Mouse (Mus musculus) splenic B cell, adult 2 months (primary cell): ENCODE results near the gene Amigo3.

ENCODE experiments used
- DNase-seq: peaks from one replicate; pipeline ENCODE4 v3.0.0-alpha.2; 2011; ENCODE audit warnings: low read depth, low spot score
- H3K27me3 ChIP-seq: 2 replicates; pipeline ENCODE4 v1.6.1; 2012; ENCODE audit warnings: mild to moderate bottlenecking, low read length, moderate library complexity, mixed read lengths; ENCODE audit not compliant: control insufficient read depth, poor library complexity, insufficient read depth, severe bottlenecking
- H3K36me3 ChIP-seq: 2 replicates; pipeline ENCODE4 v1.6.1; 2012; ENCODE audit warnings: mild to moderate bottlenecking, low read length, moderate library complexity, mixed read lengths; ENCODE audit not compliant: control insufficient read depth, poor library complexity, insufficient read depth, severe bottlenecking

Gene Amigo3

DNA sequence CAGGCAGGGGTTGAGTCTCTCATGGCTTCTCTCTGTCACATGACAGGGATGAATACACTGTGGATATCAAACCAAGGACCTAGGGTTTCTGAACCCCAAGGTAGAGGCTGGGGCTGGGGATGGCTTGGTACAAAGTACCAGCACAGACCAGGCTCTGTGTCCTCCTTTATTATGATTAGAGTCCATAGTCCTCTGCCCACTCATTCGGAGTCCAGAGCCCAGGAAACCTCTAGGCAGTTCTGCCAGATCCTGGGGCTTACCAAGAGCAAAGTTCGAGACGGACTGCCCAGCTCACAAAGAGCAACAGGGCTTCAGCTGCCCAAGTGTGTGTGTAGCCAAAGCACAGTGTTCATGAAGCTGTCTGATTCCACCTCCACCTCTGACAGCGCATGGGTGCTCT is 32.3 kb downstream of the Amigo3 start:
- no peaks in the 10 kb centered on the region for H3K27me3 ChIP-seq
- H3K36me3 ChIP-seq = peaks cover 20% of the 10 kb centered on the region
- no peak for DNase-seq

DNA sequence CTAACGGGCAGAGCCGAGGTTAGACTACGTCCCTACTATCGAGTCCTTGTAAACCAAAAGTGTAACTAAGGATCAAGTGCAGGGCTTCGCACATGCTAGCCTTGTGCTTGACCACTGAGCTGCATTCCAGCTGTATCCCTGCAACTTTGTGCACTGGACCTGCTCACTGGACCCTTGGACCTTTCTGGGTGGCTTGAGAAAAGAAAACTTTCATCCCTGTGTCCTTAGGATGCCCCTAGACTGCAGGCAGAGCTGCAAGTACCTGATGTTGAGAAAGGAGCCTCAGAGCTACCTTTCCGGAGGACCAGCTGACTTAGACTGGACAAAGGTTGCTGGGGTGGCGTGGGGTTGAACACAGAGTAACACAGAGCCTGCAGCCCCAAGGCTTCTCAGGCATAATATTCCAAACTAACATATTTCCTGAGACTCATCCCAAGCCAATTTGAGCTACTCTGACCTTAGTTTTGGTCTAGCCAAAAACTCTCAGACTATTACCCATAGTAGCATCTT is 37.7 kb downstream of the Amigo3 start:
- Histone ChIP-seq H3K27me3 (no peaks in the 10 kb centered on the region), H3K36me3 (peaks cover 16% of the 10 kb centered on the region)
- DNase-seq = no peak

DNA sequence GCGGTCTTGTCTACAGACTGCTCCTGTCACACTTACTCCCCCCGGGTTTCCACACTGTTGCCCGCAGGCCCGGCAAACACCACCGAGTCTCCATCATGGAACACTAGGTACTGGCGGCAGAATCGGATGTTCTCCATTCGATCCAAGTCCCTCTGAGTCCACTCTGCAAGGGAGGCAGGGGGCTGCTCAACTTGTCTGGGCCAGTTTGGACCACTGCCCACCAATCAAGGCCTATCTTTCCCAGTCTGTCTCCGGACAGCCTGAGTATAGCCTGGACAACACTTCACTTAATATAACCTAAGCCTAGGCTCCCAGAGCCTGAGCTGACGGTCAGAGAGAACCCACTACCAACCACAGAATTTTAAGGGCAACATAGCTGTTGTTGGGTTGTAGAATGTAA is 40.6 kb downstream of the Amigo3 start:
- Histone ChIP-seq H3K27me3 (no peaks in the 10 kb centered on the region), H3K36me3 (peaks cover 4% of the 10 kb centered on the region)
- no peak for DNase-seq

DNA sequence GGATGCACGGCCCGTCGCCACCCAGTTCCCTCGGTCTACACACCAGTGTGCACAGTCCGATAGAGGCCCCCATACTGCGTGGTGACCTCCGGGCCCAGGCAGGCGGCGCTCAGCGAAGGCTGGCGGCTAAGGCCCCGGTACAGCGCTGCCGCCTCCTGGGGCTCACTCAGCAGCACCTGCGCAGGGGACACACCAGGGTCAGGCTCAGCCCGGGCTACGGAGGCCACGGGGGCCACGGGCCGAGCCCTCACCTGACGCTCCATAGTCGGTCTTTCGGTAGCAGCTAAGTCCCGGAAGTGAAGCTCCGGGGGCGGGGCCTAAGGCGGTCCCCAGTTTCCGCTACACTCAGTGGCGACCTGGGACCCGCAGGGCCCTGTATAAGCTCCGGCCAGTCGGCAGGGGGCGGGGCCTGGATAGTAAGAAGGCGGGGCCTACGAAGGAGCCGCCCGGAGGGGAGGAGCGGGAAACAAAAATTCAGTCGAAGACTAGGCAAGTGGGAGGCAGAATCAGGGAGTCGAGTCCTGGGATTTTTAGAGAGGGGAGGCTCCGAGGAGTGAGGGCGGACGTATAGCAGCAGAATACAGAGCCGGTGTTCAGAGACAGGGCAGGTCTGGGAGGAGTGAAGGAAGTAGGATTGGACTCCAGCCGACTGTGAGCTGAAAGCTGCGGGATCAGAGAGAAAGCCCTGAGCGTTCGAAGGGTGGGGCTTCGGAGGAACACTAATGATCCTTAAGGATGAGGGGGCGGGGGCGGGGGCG is 41.4 kb downstream of the Amigo3 start, which contains the start of gene Apeh:
TSS of gene Apeh (minus strand) at position 423 of the 758 bp plus-strand sequence.
- no peaks in the 10 kb centered on the region for H3K27me3 ChIP-seq
- DNase-seq = peak; percentile 96
- H3K36me3 ChIP-seq = peaks cover 4% of the 10 kb centered on the region

DNA sequence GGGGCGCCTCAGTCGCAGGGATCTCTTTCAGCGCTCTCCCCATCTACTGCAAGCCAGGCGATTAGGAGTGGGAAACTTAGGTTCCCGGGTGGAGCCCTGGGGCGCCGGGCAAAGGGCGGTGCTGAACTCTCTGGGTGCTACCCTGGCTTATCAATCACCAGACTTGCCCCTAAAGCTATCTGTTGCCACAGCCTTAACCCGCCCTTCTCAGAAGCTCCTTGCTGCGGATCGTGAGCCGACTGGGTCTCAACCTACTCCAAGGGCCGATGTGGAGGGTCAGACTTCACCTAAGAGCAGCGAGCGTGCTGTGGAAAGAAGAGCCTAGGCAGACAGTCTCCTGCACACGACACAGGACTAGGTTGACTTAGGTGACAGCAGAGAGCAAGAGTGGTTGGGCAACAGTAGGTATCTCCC is 42.0 kb downstream of the Amigo3 start:
- H3K27me3 ChIP-seq = no peaks in the 10 kb centered on the region
- DNase-seq = peak; percentile 31
- peaks cover 2% of the 10 kb centered on the region; the same call in 1 of the 2 replicates for H3K36me3 ChIP-seq

DNA sequence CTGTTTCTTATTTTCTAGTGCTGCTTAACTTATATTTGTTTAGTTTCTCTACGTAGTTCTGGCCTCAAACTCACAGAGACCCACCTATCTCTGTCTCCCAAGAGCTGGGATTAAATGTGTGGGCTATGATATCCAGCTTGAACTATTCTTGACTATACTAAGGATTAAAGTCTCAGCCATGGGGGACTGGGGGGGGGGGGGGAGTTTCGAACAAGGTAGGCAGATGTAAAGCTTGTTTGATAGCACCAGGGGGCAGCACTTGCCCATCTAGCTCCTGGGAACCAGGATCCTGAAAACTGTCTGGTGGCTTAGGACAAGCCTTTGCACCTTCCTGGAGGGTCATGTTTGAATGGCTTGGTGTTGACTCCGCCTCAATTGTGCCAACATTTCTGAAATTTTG is 42.6 kb downstream of the Amigo3 start:
- Histone ChIP-seq H3K27me3 (no peaks in the 10 kb centered on the region), H3K36me3 (peaks cover 2% of the 10 kb centered on the region; the same call in 1 of the 2 replicates)
- DNase-seq = peak; percentile 81

DNA sequence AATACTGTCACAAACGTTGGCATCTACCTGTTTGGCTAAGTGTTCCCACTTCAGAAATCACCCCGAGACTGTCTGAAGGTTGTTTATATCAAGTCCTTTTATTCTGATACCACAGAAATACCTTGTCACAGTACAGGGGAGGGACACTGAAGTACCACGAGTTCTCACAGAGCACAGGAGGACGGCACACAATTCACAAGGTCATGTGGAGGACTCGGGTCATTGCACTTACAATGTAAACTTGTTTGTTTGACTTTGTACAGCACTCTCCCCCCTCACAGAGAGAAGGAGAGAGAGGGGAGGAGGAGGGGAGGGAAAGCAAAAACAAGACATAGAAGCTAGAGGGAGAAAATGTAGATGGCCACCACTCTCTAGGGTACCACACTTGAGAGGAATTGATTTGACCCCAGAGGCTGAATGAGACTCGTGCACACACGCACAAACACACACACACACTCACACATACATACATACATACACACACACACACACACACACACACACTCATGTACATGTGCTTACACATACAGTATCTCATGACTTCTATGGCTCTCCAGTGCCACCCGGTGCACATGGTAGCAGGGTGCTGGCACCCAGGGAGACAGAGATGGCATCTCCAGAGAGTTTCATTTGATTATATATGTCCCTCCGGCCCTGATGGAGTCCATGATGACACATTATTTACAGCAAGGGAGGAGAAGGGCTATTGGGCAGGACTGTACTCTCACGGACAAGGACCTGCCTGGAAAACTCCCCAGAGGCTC is 43.2 kb downstream of the Amigo3 start:
- H3K27me3 ChIP-seq = no peaks in the 10 kb centered on the region
- no peak for DNase-seq
- peaks cover 2% of the 10 kb centered on the region; the same call in 1 of the 2 replicates for H3K36me3 ChIP-seq

DNA sequence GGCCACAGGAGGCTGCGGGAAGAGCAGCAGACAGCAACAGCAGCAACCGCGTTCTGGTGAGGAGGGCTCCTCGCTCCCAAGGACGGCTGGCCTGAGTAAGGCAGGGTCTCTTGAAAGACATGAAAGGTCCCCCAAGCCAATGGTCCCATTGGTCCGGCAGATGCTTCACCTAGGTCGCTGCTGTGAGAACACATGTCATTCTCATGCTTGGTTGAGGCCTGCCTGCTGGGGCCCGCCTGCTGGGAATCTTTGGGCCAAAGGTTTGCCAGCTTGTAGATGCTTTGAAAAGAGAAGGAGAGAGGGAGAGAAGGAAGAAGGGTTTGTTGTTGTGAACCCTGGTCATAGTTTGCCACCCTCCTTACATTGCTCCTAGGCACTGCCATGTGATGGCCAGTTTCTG is 46.7 kb downstream of the Amigo3 start:
- Histone ChIP-seq H3K27me3 (no peaks in the 10 kb centered on the region), H3K36me3 (no peaks in the 10 kb centered on the region)
- no peak for DNase-seq

DNA sequence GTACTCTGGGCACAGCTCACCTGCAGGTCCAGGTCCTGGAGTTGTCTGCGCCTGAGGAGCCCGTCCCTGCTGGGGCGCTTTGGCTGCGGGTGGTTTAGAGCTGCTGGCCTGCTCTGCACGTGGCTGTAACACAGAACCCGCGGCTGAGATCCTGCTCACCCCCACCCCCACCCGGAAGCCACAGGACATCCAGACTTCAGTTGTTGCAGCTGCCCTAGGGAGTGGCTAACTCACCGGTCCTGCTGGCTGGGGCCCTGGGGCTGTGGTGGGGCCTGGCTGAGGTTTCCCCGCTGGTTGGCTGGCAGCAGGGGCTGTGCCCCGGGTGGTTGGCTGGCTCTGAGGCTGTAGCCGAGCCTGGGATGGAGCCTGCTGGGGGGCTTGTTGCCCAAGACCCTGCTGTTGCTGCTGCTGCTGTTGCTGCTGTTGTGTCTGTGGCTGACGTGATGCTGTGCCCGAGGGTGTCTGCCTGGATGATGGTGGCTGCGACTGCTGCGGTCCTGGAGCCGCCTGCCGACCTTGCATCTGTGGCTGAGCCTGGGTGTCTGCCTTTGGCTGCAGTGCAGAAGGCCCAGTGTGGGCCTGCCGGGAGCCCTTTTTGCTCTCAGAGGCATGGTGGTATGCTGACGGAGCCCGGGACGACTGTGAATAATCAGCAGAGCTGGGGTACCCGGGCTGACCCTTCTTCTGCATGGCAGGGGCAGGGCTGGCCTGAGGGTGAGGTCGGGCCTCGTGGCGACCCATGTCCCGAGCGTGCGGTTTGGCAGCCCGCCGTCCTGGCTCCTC is 52.0 kb downstream of the Amigo3 start:
- no peaks in the 10 kb centered on the region for H3K36me3 ChIP-seq
- H3K27me3 ChIP-seq = no peaks in the 10 kb centered on the region
- DNase-seq = peak; percentile 44
